Mouse (Mus musculus): ENCODE results near the gene Gm4141. TPM values are rescaled to one million over a fixed set of nuclear protein-coding genes. Genes with fewer than 3 reads are reported as not detected.

Gm4141 gene
- not detected in 2 replicates for polyA plus RNA-seq (2012; rRNA removed)

GRCm38 (mm10) chr7:20576141-20576540 lies at the start of gene Gm4141:
TSS of gene Gm4141 (minus strand) at chr7:20576241.

DNA sequence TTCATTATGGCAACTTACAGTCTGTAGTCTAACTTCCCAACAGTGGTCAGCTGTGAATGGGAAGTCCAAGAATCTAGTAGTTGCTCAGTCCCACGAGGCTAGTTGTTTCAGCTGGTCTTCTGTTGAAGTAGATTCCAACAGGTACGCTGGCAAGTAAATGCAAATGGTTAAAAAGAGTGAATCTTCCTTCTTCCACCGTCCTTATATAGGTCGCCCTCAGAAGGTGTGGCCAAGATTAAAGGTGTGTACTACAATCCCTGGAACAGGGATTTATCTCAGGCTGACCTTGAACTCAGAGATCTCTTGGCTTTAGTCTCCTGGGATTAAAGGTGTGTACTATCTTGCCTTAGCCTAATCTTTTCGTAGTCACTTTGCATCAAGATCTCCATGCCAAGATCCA lies 22.9 kb upstream of the Gm4141 start, which contains the start of gene Gm4513:
Gene Gm4513, minus strand, starts transcription at position 101 of the 400 bp plus-strand sequence.

GRCm38 (mm10) chr7:20545657-20546056 lies 30.4 kb downstream of the Gm4141 start, which contains the start of gene Gm5726:
TSS of gene Gm5726 (minus strand) at chr7:20545757.

DNA sequence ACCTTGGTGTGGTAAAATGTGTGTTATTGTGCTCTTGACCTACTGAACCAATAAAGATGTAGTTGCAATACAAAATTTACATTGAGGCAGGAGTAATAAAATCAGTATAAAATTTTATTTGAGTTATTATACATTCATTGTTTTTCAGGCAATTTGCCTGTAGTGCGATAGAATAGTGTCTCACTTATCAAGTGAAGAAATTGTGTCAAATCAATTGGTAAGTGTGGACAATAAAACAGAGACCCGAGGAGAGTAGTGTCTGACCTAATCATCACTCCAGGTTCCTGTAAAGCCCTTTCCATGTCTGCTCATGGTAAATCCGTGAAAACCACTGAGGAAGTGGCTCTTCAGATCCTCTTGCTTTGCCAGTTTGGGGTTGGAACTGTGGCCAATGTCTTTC lies 42.5 kb downstream of the Gm4141 start, which contains the start of gene Vmn1r104:
Gene Vmn1r104, plus strand, starts transcription at position 301 of the 400 bp plus-strand sequence.

Other genes with a start within 250 kb of the Gm4141 start
- gene Gm4133, start 242.2 kb downstream of the Gm4141 start, polyA plus RNA-seq (2012; rRNA removed), result not detected in 2 replicates
- gene Gm5728, start 200.8 kb downstream of the Gm4141 start, polyA plus RNA-seq (2012; rRNA removed), result not detected in 2 replicates
- gene Vmn1r100, start 158.3 kb downstream of the Gm4141 start, polyA plus RNA-seq (2012; rRNA removed), result not detected in 2 replicates
- gene Vmn1r101, start 133.6 kb downstream of the Gm4141 start, polyA plus RNA-seq (2012; rRNA removed), result not detected in 2 replicates
- gene Gm10670, start 101.3 kb downstream of the Gm4141 start, polyA plus RNA-seq (2012; rRNA removed), result not detected in 2 replicates
- not detected in 2 replicates for gene Vmn1r103, start 65.7 kb downstream of the Gm4141 start, polyA plus RNA-seq (2012; rRNA removed)
- not detected in 2 replicates for gene Vmn1r104, start 42.4 kb downstream of the Gm4141 start, polyA plus RNA-seq (2012; rRNA removed)
- not detected in 2 replicates for gene Gm5726, start 30.5 kb downstream of the Gm4141 start, polyA plus RNA-seq (2012; rRNA removed)
- not detected in 2 replicates for gene Gm4513, start 22.8 kb upstream of the Gm4141 start, polyA plus RNA-seq (2012; rRNA removed)
- gene Vmn1r107, start 92.7 kb upstream of the Gm4141 start, polyA plus RNA-seq (2012; rRNA removed), result not detected in 2 replicates
- gene Vmn1r111, start 127.0 kb upstream of the Gm4141 start, polyA plus RNA-seq (2012; rRNA removed), result not detected in 2 replicates
- gene Gm10668, start 154.4 kb upstream of the Gm4141 start, polyA plus RNA-seq (2012; rRNA removed), result not detected in 2 replicates
- not detected in 2 replicates for gene Vmn1r112, start 194.9 kb upstream of the Gm4141 start, polyA plus RNA-seq (2012; rRNA removed)
- gene Vmn1r113, start 211.0 kb upstream of the Gm4141 start, polyA plus RNA-seq (2012; rRNA removed), result not detected in 2 replicates
- not detected in 2 replicates for gene Vmn1r114, start 235.9 kb upstream of the Gm4141 start, polyA plus RNA-seq (2012; rRNA removed)

All from colon, adult 2 months (tissue).